Mouse (Mus musculus) bone marrow, adult 2 months (tissue): ENCODE measurements around the gene Pkn3. TPM values are rescaled to one million over a fixed set of nuclear protein-coding genes. Genes with fewer than 3 reads are reported as not detected.

Source experiments
- H3K27ac ChIP-seq: fragments of 200-500 bp; 2 replicates; pipeline ENCODE4 v1.5.1; 2012; ENCODE audit warnings: low read depth, mild to moderate bottlenecking, control low read depth, inconsistent platforms, low read length; ENCODE audit not compliant: control insufficient read depth, poor library complexity, insufficient read depth
- H3K4me1 ChIP-seq: fragments of 200-500 bp; 2 replicates; pipeline ENCODE4 v1.6.1; 2011; ENCODE audit warnings: low read length; ENCODE audit not compliant: control insufficient read depth, insufficient read depth
- H3K4me3 ChIP-seq: fragments of 200-500 bp; replicated peaks from 2 replicates; pipeline ENCODE3; 2011; ENCODE audit warnings: mild to moderate bottlenecking, low read depth, low read length, control low read depth; ENCODE audit not compliant: control insufficient read depth
- CTCF ChIP-seq: fragments of 200-500 bp; IDR thresholded peaks from 2 replicates; pipeline ENCODE4 v1.5.1; 2011; ENCODE audit warnings: low read length, control low read depth; ENCODE audit not compliant: control insufficient read depth, insufficient read depth
- POLR2A ChIP-seq: fragments of 200-500 bp; IDR thresholded peaks from 2 replicates; pipeline ENCODE4 v1.6.1; 2011; ENCODE audit warnings: low read depth, mild to moderate bottlenecking, control low read depth, low read length, borderline replicate concordance; ENCODE audit not compliant: control insufficient read depth
- WGBS: fragments of 180-500 bp; shearing (Covaris S2); methylation state at CpG from one replicate; pipeline ENCODE4 v1.1.7; 2018; 5-methylcytosine and 5-hydroxymethylcytosine counted together
- polyA plus RNA-seq: library from polyadenylated mRNA; stranded (reverse); fragments of >200 nt; gene quantifications from 2 replicates; pipeline ENCODE4 v1.2.4, GENCODE M21; 2011; ENCODE audit warnings: low replicate concordance; ENCODE audit not compliant: missing spikeins, insufficient read depth, insufficient read length

Gene Pkn3
- polyA plus RNA-seq, 1 experiment = 8.1 TPM

- H3K4me3 ChIP-seq = peak overlapping the region; percentile 56
- 2% methylated on average over 13 of the region's 13 CpGs for WGBS
- TF ChIP-seq POLR2A = no peak
- TF ChIP-seq CTCF = no peak
- no peak overlapping the region for H3K27ac ChIP-seq
- no peaks in the 10 kb centered on the region; the same call in 1 of the 2 replicates for H3K4me1 ChIP-seq
Measured at GRCm38 (mm10) chr2:30094208-30094588, 16.7 kb downstream of the Pkn3 start.

- no peak overlapping the region for H3K27ac ChIP-seq
- H3K4me1 ChIP-seq = no peaks in the 10 kb centered on the region; the same call in 1 of the 2 replicates
- TF ChIP-seq CTCF (peak; percentile 80), POLR2A (no peak)
- H3K4me3 ChIP-seq = no peak overlapping the region
- 69% methylated on average over 2 of the region's 2 CpGs for WGBS
Measured at GRCm38 (mm10) chr2:30095882-30096527, 18.5 kb downstream of the Pkn3 start.

- WGBS = 77% methylated on average over 4 of the region's 4 CpGs
- no peak for TF ChIP-seq CTCF
- TF ChIP-seq POLR2A = no peak
- Histone ChIP-seq H3K27ac (no peak overlapping the region), H3K4me3 (no peak overlapping the region), H3K4me1 (no peaks in the 10 kb centered on the region)
Measured at GRCm38 (mm10) chr2:30100214-30100613, 22.7 kb downstream of the Pkn3 start.

- TF ChIP-seq POLR2A (no peak), CTCF (peak; percentile 86)
- no peak overlapping the region for H3K27ac ChIP-seq
- no peak overlapping the region for H3K4me3 ChIP-seq
- peaks cover 1% of the 10 kb centered on the region for H3K4me1 ChIP-seq
Measured at GRCm38 (mm10) chr2:30106364-30106763, 28.9 kb downstream of the Pkn3 start.

GRCm38 (mm10) chr2:30107646-30108045, 30.2 kb downstream of the Pkn3 start:
- 93% methylated on average over 5 of the region's 5 CpGs for WGBS

GRCm38 (mm10) chr2:30108260-30108659, 30.8 kb downstream of the Pkn3 start:
- Histone ChIP-seq H3K27ac (no peak overlapping the region), H3K4me1 (peaks cover 3% of the 10 kb centered on the region), H3K4me3 (no peak overlapping the region)
- TF ChIP-seq CTCF (no peak), POLR2A (no peak)
- WGBS = 90% methylated on average over 4 of the region's 4 CpGs

More at GRCm38 (mm10) chr2:30107646-30108045, 30.2 kb downstream of the Pkn3 start:
- H3K4me1 ChIP-seq = peaks cover 1% of the 10 kb centered on the region
- no peak overlapping the region for H3K4me3 ChIP-seq
- no peak overlapping the region for H3K27ac ChIP-seq
- TF ChIP-seq POLR2A = no peak
- TF ChIP-seq CTCF = no peak

GRCm38 (mm10) chr2:30111500-30111899, 34.0 kb downstream of the Pkn3 start:
- TF ChIP-seq POLR2A = no peak
- no peak for TF ChIP-seq CTCF
- WGBS = 61% methylated on average over 2 of the region's 2 CpGs
- Histone ChIP-seq H3K4me3 (no peak overlapping the region), H3K4me1 (peaks cover 3% of the 10 kb centered on the region), H3K27ac (no peak overlapping the region)

- TF ChIP-seq POLR2A = no peak
- no peak overlapping the region for H3K4me3 ChIP-seq
- 17% methylated on average over 5 of the region's 5 CpGs for WGBS
- H3K4me1 ChIP-seq = peaks cover 3% of the 10 kb centered on the region
- no peak overlapping the region for H3K27ac ChIP-seq
Measured at GRCm38 (mm10) chr2:30112564-30112963, 35.1 kb downstream of the Pkn3 start.

- peaks cover 2% of the 10 kb centered on the region for H3K4me1 ChIP-seq
- 71% methylated on average over 6 of the region's 6 CpGs for WGBS
- TF ChIP-seq POLR2A (no peak), CTCF (no peak)
Measured at GRCm38 (mm10) chr2:30119641-30120051, 42.2 kb downstream of the Pkn3 start.

More at GRCm38 (mm10) chr2:30119641-30120051, 42.2 kb downstream of the Pkn3 start:
- Histone ChIP-seq H3K4me3 (no peak overlapping the region), H3K27ac (no peak overlapping the region)
